Mouse (Mus musculus): ENCODE measurements around the gene Gm7694. TPM values are rescaled to one million over a fixed set of nuclear protein-coding genes. Genes with fewer than 3 reads are reported as not detected.

The Gm7694 gene
- polyA plus RNA-seq, 1 experiment from 2014 or later: 2.4 TPM

- no peak overlapping the region for H3K27ac ChIP-seq
- H3K4me1 ChIP-seq: no peaks in the 10 kb centered on the region
- H3K4me3 ChIP-seq: no peak overlapping the region
- no peaks in the 10 kb centered on the region for H3K9me3 ChIP-seq
- WGBS: 72% methylated on average over 4 of the region's 4 CpGs
- no peak for ATAC-seq (ENCODE audit: insufficient number of reproducible peaks, insufficient read depth, low FRiP score, low TSS enrichment, low read depth)
- no peak overlapping the region for H3K4me2 ChIP-seq
- no peaks in the 10 kb centered on the region for H3K36me3 ChIP-seq
- H3K27me3 ChIP-seq: no peaks in the 10 kb centered on the region
- no peak overlapping the region for H3K9ac ChIP-seq
Measured at GRCm38 (mm10) chr1:170282415-170283129, 23.6 kb downstream of the Gm7694 start.

- H3K9ac ChIP-seq: no peak within 1 kb of the TSS
- H3K36me3 ChIP-seq: no peaks in the 10 kb centered on the region
- no peak for ATAC-seq (ENCODE audit: insufficient number of reproducible peaks, insufficient read depth, low FRiP score, low TSS enrichment, low read depth)
- no peak within 1 kb of the TSS for H3K4me3 ChIP-seq
- no peaks in the 10 kb centered on the region for H3K9me3 ChIP-seq
- 89% methylated on average over 3 of the region's 3 CpGs for WGBS
- no peak within 1 kb of the TSS for H3K4me2 ChIP-seq
- no peak within 1 kb of the TSS for H3K27ac ChIP-seq
- H3K27me3 ChIP-seq: no peaks in the 10 kb centered on the region
- no peaks in the 10 kb centered on the region for H3K4me1 ChIP-seq
Measured at GRCm38 (mm10) chr1:170277016-170277415, 29.1 kb downstream of the Gm7694 start, which contains the start of gene Sh2d1b1. Sh2d1b1 (plus strand) TSS chr1:170277320.

GRCm38 (mm10) chr1:170273252-170273651 is 32.9 kb downstream of the Gm7694 start:
- H3K4me3 ChIP-seq: no peak overlapping the region
- H3K27ac ChIP-seq: no peak overlapping the region
- H3K36me3 ChIP-seq: no peaks in the 10 kb centered on the region
- H3K9ac ChIP-seq: no peak overlapping the region
- H3K4me1 ChIP-seq: no peaks in the 10 kb centered on the region
- no peak overlapping the region for H3K4me2 ChIP-seq
- ATAC-seq (ENCODE audit: insufficient number of reproducible peaks, insufficient read depth, low FRiP score, low TSS enrichment, low read depth): no peak
- H3K27me3 ChIP-seq: no peaks in the 10 kb centered on the region
- H3K9me3 ChIP-seq: no peaks in the 10 kb centered on the region

- no peak overlapping the region for H3K4me3 ChIP-seq
- H3K9ac ChIP-seq: no peak overlapping the region
- WGBS: 84% methylated on average over 4 of the region's 4 CpGs
- no peak overlapping the region for H3K27ac ChIP-seq
- no peaks in the 10 kb centered on the region for H3K4me1 ChIP-seq
- ATAC-seq (ENCODE audit: insufficient number of reproducible peaks, insufficient read depth, low FRiP score, low TSS enrichment, low read depth): no peak
- H3K4me2 ChIP-seq: no peak overlapping the region
- peaks cover 9% of the 10 kb centered on the region for H3K9me3 ChIP-seq
- no peaks in the 10 kb centered on the region for H3K27me3 ChIP-seq
- no peaks in the 10 kb centered on the region for H3K36me3 ChIP-seq
Measured at GRCm38 (mm10) chr1:170270696-170271095, 35.4 kb downstream of the Gm7694 start.

- Histone ChIP-seq H3K4me1 (no peaks in the 10 kb centered on the region), H3K27me3 (no peaks in the 10 kb centered on the region), H3K4me3 (no peak overlapping the region), H3K9ac (no peak overlapping the region), H3K36me3 (no peaks in the 10 kb centered on the region), H3K4me2 (no peak overlapping the region), H3K9me3 (peaks cover 9% of the 10 kb centered on the region), H3K27ac (no peak overlapping the region)
- ATAC-seq (ENCODE audit: insufficient number of reproducible peaks, insufficient read depth, low FRiP score, low TSS enrichment, low read depth): no peak
- WGBS: 82% methylated on average over 6 of the region's 6 CpGs
Measured at GRCm38 (mm10) chr1:170270281-170270680, 35.9 kb downstream of the Gm7694 start.

- Histone ChIP-seq H3K4me3 (peak overlapping the region; percentile 72), H3K9me3 (0 out of 2 replicates have a peak, but pooled peaks cover 2% of the 10 kb centered on the region), H3K4me2 (peak overlapping the region; percentile 73), H3K4me1 (no peaks in the 10 kb centered on the region), H3K27me3 (peaks cover 18% of the 10 kb centered on the region), H3K9ac (peak overlapping the region; percentile 91), H3K36me3 (no peaks in the 10 kb centered on the region), H3K27ac (no peak overlapping the region)
- 1% methylated on average over 32 of the region's 32 CpGs for WGBS
- ATAC-seq (ENCODE audit: insufficient number of reproducible peaks, insufficient read depth, low FRiP score, low TSS enrichment, low read depth): peak; percentile 83; the same call in 1 of the 2 replicates
Measured at GRCm38 (mm10) chr1:170255560-170255910, 50.6 kb downstream of the Gm7694 start.

GRCm38 (mm10) chr1:170254893-170255559 is 51.1 kb downstream of the Gm7694 start:
- Histone ChIP-seq H3K4me1 (no peaks in the 10 kb centered on the region), H3K4me3 (peak overlapping the region; percentile 72), H3K27me3 (peaks cover 18% of the 10 kb centered on the region), H3K4me2 (peak overlapping the region; percentile 73), H3K36me3 (no peaks in the 10 kb centered on the region), H3K27ac (no peak overlapping the region), H3K9me3 (0 out of 2 replicates have a peak, but pooled peaks cover 2% of the 10 kb centered on the region), H3K9ac (peak overlapping the region; percentile 91)
- WGBS: 29% methylated on average over 30 of the region's 30 CpGs
- peak; percentile 48; the same call in 1 of the 2 replicates for ATAC-seq (ENCODE audit: insufficient number of reproducible peaks, insufficient read depth, low FRiP score, low TSS enrichment, low read depth)

Other genes with a start within 250 kb of the Gm7694 start
- gene Ddr2, start 195.6 kb downstream of the Gm7694 start, polyA plus RNA-seq (2015; fragmentation: Nextera tagmentation; extraction: Ambion mirVana): 103 and 115 TPM in 2 replicates
- 69.3 and 69.8 TPM in 2 replicates for gene Uap1, start 131.4 kb downstream of the Gm7694 start, polyA plus RNA-seq (2015; fragmentation: Nextera tagmentation; extraction: Ambion mirVana)
- 5.1 and 7.4 TPM in 2 replicates for gene Uhmk1, start 90.9 kb downstream of the Gm7694 start, polyA plus RNA-seq (2015; fragmentation: Nextera tagmentation; extraction: Ambion mirVana)
- not detected in 2 replicates for gene Sh2d1b2, start 73.6 kb downstream of the Gm7694 start, polyA plus RNA-seq (2015; fragmentation: Nextera tagmentation; extraction: Ambion mirVana)
- gene Sh2d1b1, start 29.0 kb downstream of the Gm7694 start, polyA plus RNA-seq (2015; fragmentation: Nextera tagmentation; extraction: Ambion mirVana): not detected in 2 replicates
- 0.46 and 1.2 TPM in 2 replicates for gene Spata46, start 2.5 kb upstream of the Gm7694 start, polyA plus RNA-seq (2015; fragmentation: Nextera tagmentation; extraction: Ambion mirVana)

Measured in embryonic facial prominence, embryonic 13.5 days (tissue).